Mouse (Mus musculus): ENCODE measurements at regions not wholly inside any gene's neighbourhood (a gene's known extent, or its start where the extent isn't known, plus 50 kb on each side); places are given as distances from the start of the nearest gene placed in this dataset.

- Histone ChIP-seq H3K27ac (no peak overlapping the region), H3K4me1 (replicated peaks) (no peaks in the 10 kb centered on the region), H3K36me3 (no peaks in the 10 kb centered on the region), H3K4me3 (replicated peaks) (no peak overlapping the region), H3K27me3 (no peaks in the 10 kb centered on the region), H3K9ac (replicated peaks) (no peak overlapping the region), H3K4me2 (no peak overlapping the region), H3K9me3 (no peaks in the 10 kb centered on the region)
- ATAC-seq (ENCODE audit: insufficient number of reproducible peaks, insufficient read depth, low FRiP score, low TSS enrichment, low read depth), result no peak
- 87% methylated on average over 7 of the region's 7 CpGs for WGBS
Measured at GRCm38 (mm10) chr1:76453160-76453710, 907.2 kb downstream of the Slc4a3 start.

- no peaks in the 10 kb centered on the region for H3K27me3 ChIP-seq
- no peak overlapping the region for H3K9ac ChIP-seq (replicated peaks)
- H3K4me2 ChIP-seq, result no peak overlapping the region
- H3K27ac ChIP-seq, result no peak overlapping the region
- no peak for ATAC-seq (ENCODE audit: insufficient number of reproducible peaks, insufficient read depth, low FRiP score, low TSS enrichment, low read depth)
- no peaks in the 10 kb centered on the region for H3K36me3 ChIP-seq
- H3K9me3 ChIP-seq, result no peaks in the 10 kb centered on the region
- no peaks in the 10 kb centered on the region for H3K4me1 ChIP-seq (replicated peaks)
- H3K4me3 ChIP-seq (replicated peaks), result no peak overlapping the region
- WGBS, result 98% methylated on average over 2 of the region's 2 CpGs
Measured at GRCm38 (mm10) chr1:76466562-76466961, 920.5 kb downstream of the Slc4a3 start.

- Histone ChIP-seq H3K27ac (no peak overlapping the region), H3K9me3 (no peaks in the 10 kb centered on the region), H3K4me1 (replicated peaks) (no peaks in the 10 kb centered on the region; the same call in 1 of the 2 replicates), H3K4me3 (replicated peaks) (no peak overlapping the region), H3K27me3 (no peaks in the 10 kb centered on the region), H3K9ac (replicated peaks) (no peak overlapping the region), H3K4me2 (no peak overlapping the region), H3K36me3 (no peaks in the 10 kb centered on the region)
- ATAC-seq (ENCODE audit: insufficient number of reproducible peaks, insufficient read depth, low FRiP score, low TSS enrichment, low read depth), result no peak
- 83% methylated on average over 4 of the region's 4 CpGs for WGBS
Measured at GRCm38 (mm10) chr1:76484193-76484592, 938.1 kb downstream of the Slc4a3 start.

GRCm38 (mm10) chr1:76487481-76487880 is 941.4 kb downstream of the Slc4a3 start:
- 93% methylated on average over 4 of the region's 4 CpGs for WGBS
- no peak for ATAC-seq (ENCODE audit: insufficient number of reproducible peaks, insufficient read depth, low FRiP score, low TSS enrichment, low read depth)

GRCm38 (mm10) chr1:76489681-76490492 is 943.8 kb downstream of the Slc4a3 start:
- no peak overlapping the region for H3K4me3 ChIP-seq (replicated peaks)
- WGBS, result 39% methylated on average over 12 of the region's 12 CpGs
- peaks cover 5% of the 10 kb centered on the region for H3K4me1 ChIP-seq (replicated peaks)
- no peaks in the 10 kb centered on the region for H3K36me3 ChIP-seq
- no peaks in the 10 kb centered on the region for H3K9me3 ChIP-seq
- H3K9ac ChIP-seq (replicated peaks), result no peak overlapping the region
- no peak overlapping the region for H3K27ac ChIP-seq
- ATAC-seq (ENCODE audit: insufficient number of reproducible peaks, insufficient read depth, low FRiP score, low TSS enrichment, low read depth), result no peak
- H3K4me2 ChIP-seq, result no peak overlapping the region
- no peaks in the 10 kb centered on the region for H3K27me3 ChIP-seq

More at GRCm38 (mm10) chr1:76487481-76487880, 941.4 kb downstream of the Slc4a3 start:
- no peak overlapping the region for H3K9ac ChIP-seq (replicated peaks)
- no peak overlapping the region for H3K27ac ChIP-seq
- no peak overlapping the region for H3K4me3 ChIP-seq (replicated peaks)
- no peak overlapping the region for H3K4me2 ChIP-seq
- no peaks in the 10 kb centered on the region for H3K27me3 ChIP-seq
- peaks cover 5% of the 10 kb centered on the region for H3K4me1 ChIP-seq (replicated peaks)
- no peaks in the 10 kb centered on the region for H3K9me3 ChIP-seq
- H3K36me3 ChIP-seq, result no peaks in the 10 kb centered on the region

GRCm38 (mm10) chr1:76490719-76491118 is 944.7 kb downstream of the Slc4a3 start:
- Histone ChIP-seq H3K9me3 (no peaks in the 10 kb centered on the region), H3K4me3 (replicated peaks) (no peak overlapping the region), H3K27ac (no peak overlapping the region), H3K27me3 (no peaks in the 10 kb centered on the region), H3K36me3 (no peaks in the 10 kb centered on the region), H3K4me2 (no peak overlapping the region), H3K4me1 (replicated peaks) (peaks cover 5% of the 10 kb centered on the region), H3K9ac (replicated peaks) (no peak overlapping the region)
- WGBS, result 46% methylated on average over 7 of the region's 7 CpGs
- no peak for ATAC-seq (ENCODE audit: insufficient number of reproducible peaks, insufficient read depth, low FRiP score, low TSS enrichment, low read depth)

- 48% methylated on average over 4 of the region's 4 CpGs for WGBS
- Histone ChIP-seq H3K4me1 (replicated peaks) (peaks cover 5% of the 10 kb centered on the region), H3K36me3 (no peaks in the 10 kb centered on the region), H3K27ac (no peak overlapping the region), H3K27me3 (no peaks in the 10 kb centered on the region), H3K9ac (replicated peaks) (no peak overlapping the region), H3K9me3 (no peaks in the 10 kb centered on the region), H3K4me3 (replicated peaks) (no peak overlapping the region), H3K4me2 (no peak overlapping the region)
- no peak for ATAC-seq (ENCODE audit: insufficient number of reproducible peaks, insufficient read depth, low FRiP score, low TSS enrichment, low read depth)
Measured at GRCm38 (mm10) chr1:76491187-76491586, 945.1 kb downstream of the Slc4a3 start.

- no peaks in the 10 kb centered on the region for H3K4me1 ChIP-seq (replicated peaks)
- H3K27me3 ChIP-seq, result no peaks in the 10 kb centered on the region
- H3K36me3 ChIP-seq, result no peaks in the 10 kb centered on the region
- no peaks in the 10 kb centered on the region for H3K9me3 ChIP-seq
- no peak overlapping the region for H3K4me2 ChIP-seq
- no peak overlapping the region for H3K27ac ChIP-seq
- no peak overlapping the region for H3K9ac ChIP-seq (replicated peaks)
- no peak for ATAC-seq (ENCODE audit: insufficient number of reproducible peaks, insufficient read depth, low FRiP score, low TSS enrichment, low read depth)
- H3K4me3 ChIP-seq (replicated peaks), result no peak overlapping the region
Measured at GRCm38 (mm10) chr1:76505150-76505549, 959.1 kb downstream of the Slc4a3 start.

- H3K27me3 ChIP-seq, result no peaks in the 10 kb centered on the region
- ATAC-seq (ENCODE audit: insufficient number of reproducible peaks, insufficient read depth, low FRiP score, low TSS enrichment, low read depth), result no peak
- H3K9me3 ChIP-seq, result no peaks in the 10 kb centered on the region
- H3K4me2 ChIP-seq, result no peak overlapping the region
- H3K36me3 ChIP-seq, result no peaks in the 10 kb centered on the region
- H3K9ac ChIP-seq (replicated peaks), result no peak overlapping the region
- H3K4me1 ChIP-seq (replicated peaks), result no peaks in the 10 kb centered on the region
- WGBS, result 96% methylated on average over 1 of the region's 1 CpGs
- no peak overlapping the region for H3K4me3 ChIP-seq (replicated peaks)
- no peak overlapping the region for H3K27ac ChIP-seq
Measured at GRCm38 (mm10) chr1:76508821-76509220, 962.8 kb downstream of the Slc4a3 start.

- H3K27ac ChIP-seq, result no peak overlapping the region
- no peak overlapping the region for H3K4me3 ChIP-seq (replicated peaks)
Measured at GRCm38 (mm10) chr1:76509486-76509885, 963.4 kb downstream of the Slc4a3 start.

GRCm38 (mm10) chr1:76512156-76512555 is 966.1 kb downstream of the Slc4a3 start:
- Histone ChIP-seq H3K27me3 (no peaks in the 10 kb centered on the region), H3K4me1 (replicated peaks) (no peaks in the 10 kb centered on the region), H3K9me3 (no peaks in the 10 kb centered on the region), H3K4me3 (replicated peaks) (no peak overlapping the region), H3K4me2 (no peak overlapping the region), H3K27ac (no peak overlapping the region), H3K36me3 (no peaks in the 10 kb centered on the region), H3K9ac (replicated peaks) (no peak overlapping the region)
- WGBS, result 66% methylated on average over 1 of the region's 1 CpGs
- no peak for ATAC-seq (ENCODE audit: insufficient number of reproducible peaks, insufficient read depth, low FRiP score, low TSS enrichment, low read depth)

More at GRCm38 (mm10) chr1:76509486-76509885, 963.4 kb downstream of the Slc4a3 start:
- no peak for ATAC-seq (ENCODE audit: insufficient number of reproducible peaks, insufficient read depth, low FRiP score, low TSS enrichment, low read depth)
- H3K36me3 ChIP-seq, result no peaks in the 10 kb centered on the region
- H3K4me1 ChIP-seq (replicated peaks), result no peaks in the 10 kb centered on the region
- H3K4me2 ChIP-seq, result no peak overlapping the region
- no peak overlapping the region for H3K9ac ChIP-seq (replicated peaks)
- H3K27me3 ChIP-seq, result no peaks in the 10 kb centered on the region
- no peaks in the 10 kb centered on the region for H3K9me3 ChIP-seq
- 87% methylated on average over 3 of the region's 3 CpGs for WGBS

- no peak for ATAC-seq (ENCODE audit: insufficient number of reproducible peaks, insufficient read depth, low FRiP score, low TSS enrichment, low read depth)
- no peak overlapping the region for H3K9ac ChIP-seq (replicated peaks)
- no peaks in the 10 kb centered on the region for H3K9me3 ChIP-seq
- H3K36me3 ChIP-seq, result no peaks in the 10 kb centered on the region
- no peak overlapping the region for H3K27ac ChIP-seq
- no peaks in the 10 kb centered on the region for H3K27me3 ChIP-seq
- H3K4me2 ChIP-seq, result no peak overlapping the region
- no peaks in the 10 kb centered on the region for H3K4me1 ChIP-seq (replicated peaks)
- no peak overlapping the region for H3K4me3 ChIP-seq (replicated peaks)
- WGBS, result 79% methylated on average over 2 of the region's 2 CpGs
Measured at GRCm38 (mm10) chr1:76513490-76513889, 967.4 kb downstream of the Slc4a3 start.
